Mouse (Mus musculus): ENCODE measurements around the gene Cyp51. TPM values are rescaled to one million over a fixed set of nuclear protein-coding genes. Genes with fewer than 3 reads are reported as not detected.

The Cyp51 gene
- total RNA-seq (2023), result 21.2 to 24.0 TPM (median 23.5 TPM) in 4 replicates

GRCm38 (mm10) chr5:4104341-4105040 is at the start of gene Cyp51:
Gene Cyp51, minus strand, starts transcription at chr5:4104746.

Other genes starting within 250 kb of the Cyp51 start
- 10.1 to 14.3 TPM (median 12.8 TPM) in 4 replicates for gene Mterf1a, start 210.8 kb downstream of the Cyp51 start, total RNA-seq (2023)
- gene Akap9, start 176.7 kb downstream of the Cyp51 start, total RNA-seq (2023), result 95.6 to 109 TPM (median 107 TPM) in 4 replicates
- 4.1 to 10.6 TPM (median 6.3 TPM) in 4 replicates for gene Mterf1b, start 87.6 kb upstream of the Cyp51 start, total RNA-seq (2023)